ENCODE assay signal across 8 mouse cellular contexts in genomic region chr1:44198273-44199171, GRCm38 (mm10). TPM values are rescaled to one million over a fixed set of nuclear protein-coding genes. Genes with fewer than 3 reads are reported as not detected.
DNase-seq lines count a peak whose midpoint lies in the region; ATAC-seq and TF ChIP-seq lines count a peak whose summit lies in the region.

No protein-coding gene starts in this region.

- no peak for TF ChIP-seq CTCF in E14TG2a.4 (conservative IDR thresholded peaks at IDR 0.05; ENCODE audit: low read length)

- H3K4me3 ChIP-seq in E14TG2a.4 (replicated peaks; ENCODE audit: low read length), result peak overlapping the region; percentile 73
- H3K4me3 ChIP-seq in hindbrain, embryonic 12.5 days, result peak overlapping the region; percentile 47

- peaks cover 11% of the 10 kb centered on the region for H3K9me3 ChIP-seq in E14TG2a.4 (ENCODE audit: low read length)
- H3K9me3 ChIP-seq in hindbrain, embryonic 12.5 days (replicated peaks), result no peaks in the 10 kb centered on the region

- peak overlapping the region; percentile 59 for H3K9ac ChIP-seq in hindbrain, embryonic 12.5 days

- WGBS in hindbrain, embryonic 12.5 days, result 20% methylated on average over 46 of the region's 47 CpGs

- peak; percentile 64 for ATAC-seq in hindbrain, embryonic 12.5 days (ENCODE audit: low FRiP score)

- H3K27ac ChIP-seq in hindbrain, embryonic 12.5 days, result no peak overlapping the region

- peak; percentile 8 for DNase-seq in cerebellum, adult 9-11 months
- DNase-seq in frontal cortex, postnatal 25 days (ENCODE audit: low spot score in 2 of 2), result peak; percentile 15 to 17
- DNase-seq in layer of hippocampus, postnatal 36 days, result peak; percentile 17 to 18
- peak; percentile 54 for DNase-seq in lung, postnatal 14 days
- DNase-seq in skeletal muscle tissue, adult 2 months (ENCODE audit: low read depth, low spot score), result peak; percentile 91
- no peak for DNase-seq in spleen, postnatal 36 days (ENCODE audit: low spot score in 2 of 2)

- no peaks in the 10 kb centered on the region for H3K36me3 ChIP-seq in E14TG2a.4 (ENCODE audit: insufficient read depth, low read length)
- H3K36me3 ChIP-seq in hindbrain, embryonic 12.5 days, result no peaks in the 10 kb centered on the region

- H3K27me3 ChIP-seq in E14TG2a.4 (ENCODE audit: insufficient read depth, low read length), result peaks cover 18% of the 10 kb centered on the region
- peaks cover 3% of the 10 kb centered on the region; the same call in 1 of the 2 replicates for H3K27me3 ChIP-seq in hindbrain, embryonic 12.5 days

- H3K4me2 ChIP-seq in hindbrain, embryonic 12.5 days (replicated peaks), result peak overlapping the region; percentile 93

- H3K4me1 ChIP-seq in E14TG2a.4 (replicated peaks; ENCODE audit: low read depth, low read length), result peaks cover 10% of the 10 kb centered on the region; the same call in 1 of the 2 replicates
- H3K4me1 ChIP-seq in hindbrain, embryonic 12.5 days, result 0 out of 2 replicates have a peak, but pooled peaks cover 2% of the 10 kb centered on the region

RNA-seq across cellular contexts. Expression of gene Mettl21e, which starts 20.2 kb away (rescaled TPM):
- not detected in 2 replicates for polyA plus RNA-seq in hindbrain, embryonic 12.5 days (2016; fragmentation: Nextera tagmentation; extraction: Ambion mirVana)
- not detected for total RNA-seq in layer of hippocampus, postnatal 36 days (2021)

RNA-seq across cellular contexts. Expression of gene Ercc5, which starts 51.0 kb away (rescaled TPM):
- polyA plus RNA-seq in hindbrain, embryonic 12.5 days (2016; fragmentation: Nextera tagmentation; extraction: Ambion mirVana), result 41.3 and 49.4 TPM in 2 replicates
- 10 to 100 TPM; 19.8 to 21.5 TPM for total RNA-seq in layer of hippocampus, postnatal 36 days (2021)

Comparison
In these comparisons a context has a peak if more than half of its experiments do, and no peak if none do; other contexts are left out.
1. DNase-seq: peak in cerebellum, adult 9-11 months (single experiment), frontal cortex, postnatal 25 days (2 of 2), layer of hippocampus, postnatal 36 days (2 of 2), lung, postnatal 14 days (single experiment) and skeletal muscle tissue, adult 2 months (single experiment); none in spleen, postnatal 36 days (0 of 2).